Mouse (Mus musculus) hindbrain, embryonic 11.5 days (tissue): ENCODE data around the gene Coq4. TPM values are rescaled to one million over a fixed set of nuclear protein-coding genes. Genes with fewer than 3 reads are reported as not detected.

Source experiments
- ATAC-seq: fragments of 200-750 bp; cut with Nextera tagmentation; 2 replicates; pipeline ENCODE4 v1.8.0; 2017; ENCODE audit warnings: mild to moderate bottlenecking, moderate TSS enrichment, moderate library complexity; ENCODE audit not compliant: low FRiP score
- DNase-seq: peaks from one replicate; pipeline ENCODE4 v3.0.0-alpha.2; 2015; ENCODE audit warnings: low spot score
- H3K27ac ChIP-seq: fragments of 300-500 bp; sonication (generic); 2 replicates; pipeline ENCODE4 v1.5.1; 2014; ENCODE audit warnings: mild to moderate bottlenecking, low read depth, low read length
- H3K27me3 ChIP-seq: fragments of 300-500 bp; sonication (generic); 2 replicates; pipeline ENCODE4 v1.6.1; 2014; ENCODE audit warnings: mild to moderate bottlenecking, low read length, moderate library complexity, mixed read lengths; ENCODE audit not compliant: control insufficient read depth, insufficient read depth
- H3K36me3 ChIP-seq: fragments of 300-500 bp; sonication (generic); 2 replicates; pipeline ENCODE4 v1.6.1; 2014; ENCODE audit warnings: mild to moderate bottlenecking, low read length, moderate library complexity, mixed read lengths; ENCODE audit not compliant: control insufficient read depth, insufficient read depth
- H3K4me1 ChIP-seq: fragments of 300-500 bp; sonication (generic); replicated peaks from 2 replicates; pipeline ENCODE4 v1.6.1; 2014; ENCODE audit warnings: low read length, mixed read lengths; ENCODE audit not compliant: control insufficient read depth, insufficient read depth
- H3K4me2 ChIP-seq: fragments of 300-500 bp; sonication (generic); replicated peaks from 2 replicates; pipeline ENCODE4 v1.6.1; 2014; ENCODE audit warnings: mild to moderate bottlenecking, low read depth, low read length
- H3K4me3 ChIP-seq: fragments of 300-500 bp; sonication (generic); 2 replicates; pipeline ENCODE4 v1.5.1; 2014; ENCODE audit warnings: low read depth, low read length
- H3K9ac ChIP-seq: fragments of 300-500 bp; sonication (generic); 2 replicates; pipeline ENCODE4 v1.6.1; 2014; ENCODE audit warnings: low read depth, low read length
- H3K9me3 ChIP-seq: fragments of 300-500 bp; sonication (generic); 2 replicates; pipeline ENCODE4 v1.6.1; 2016; ENCODE audit warnings: low read length; ENCODE audit not compliant: control insufficient read depth
- WGBS: fragments of 180-500 bp; shearing (Covaris S2); extraction: QIAGEN DNeasy Blood & Tissue Kit; methylation state at CpG from one replicate; pipeline ENCODE4 v1.1.7; 2014; 5-methylcytosine and 5-hydroxymethylcytosine counted together
- polyA plus RNA-seq: library from polyadenylated mRNA; unstranded; fragments of >200 nt; fragmentation: Nextera tagmentation; extraction: Ambion mirVana; gene quantifications from 2 replicates; pipeline ENCODE4 v1.2.1, GENCODE M21; 2014

Coq4 gene
- polyA plus RNA-seq, 1 experiment from 2014 or later = 39.7 TPM

DNA sequence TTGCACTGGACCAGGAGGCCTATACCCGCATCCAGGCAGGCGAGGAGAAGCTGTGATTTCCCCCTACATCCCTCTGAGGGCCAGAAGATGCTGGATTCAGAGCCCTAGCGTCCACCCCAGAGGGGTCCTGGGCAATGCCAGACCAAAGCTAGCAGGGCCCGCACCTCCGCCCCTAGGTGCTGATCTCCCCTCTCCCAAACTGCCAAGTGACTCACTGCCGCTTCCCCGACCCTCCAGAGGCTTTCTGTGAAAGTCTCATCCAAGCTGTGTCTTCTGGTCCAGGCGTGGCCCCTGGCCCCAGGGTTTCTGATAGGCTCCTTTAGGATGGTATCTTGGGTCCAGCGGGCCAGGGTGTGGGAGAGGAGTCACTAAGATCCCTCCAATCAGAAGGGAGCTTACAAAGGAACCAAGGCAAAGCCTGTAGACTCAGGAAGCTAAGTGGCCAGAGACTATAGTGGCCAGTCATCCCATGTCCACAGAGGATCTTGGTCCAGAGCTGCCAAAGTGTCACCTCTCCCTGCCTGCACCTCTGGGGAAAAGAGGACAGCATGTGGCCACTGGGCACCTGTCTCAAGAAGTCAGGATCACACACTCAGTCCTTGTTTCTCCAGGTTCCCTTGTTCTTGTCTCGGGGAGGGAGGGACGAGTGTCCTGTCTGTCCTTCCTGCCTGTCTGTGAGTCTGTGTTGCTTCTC lies 28.5 kb downstream of the Coq4 start:
- Histone ChIP-seq H3K36me3 (peaks cover 7% of the 10 kb centered on the region; the same call in 1 of the 2 replicates), H3K9ac (no peak overlapping the region), H3K4me2 (no peak overlapping the region), H3K4me1 (peaks cover 12% of the 10 kb centered on the region; the same call in 1 of the 2 replicates), H3K27me3 (no peaks in the 10 kb centered on the region), H3K27ac (no peak overlapping the region), H3K4me3 (no peak overlapping the region), H3K9me3 (no peaks in the 10 kb centered on the region)
- WGBS = 86% methylated on average over 11 of the region's 11 CpGs
- no peak for ATAC-seq
- DNase-seq = no peak

- no peak overlapping the region for H3K4me2 ChIP-seq
- H3K4me3 ChIP-seq = no peak overlapping the region
- H3K36me3 ChIP-seq = peaks cover 7% of the 10 kb centered on the region; the same call in 1 of the 2 replicates
- DNase-seq = peak; percentile 94
- H3K9ac ChIP-seq = no peak overlapping the region
- peaks cover 14% of the 10 kb centered on the region; the same call in 1 of the 2 replicates for H3K4me1 ChIP-seq
- 33% methylated on average over 8 of the region's 8 CpGs for WGBS
- no peaks in the 10 kb centered on the region for H3K9me3 ChIP-seq
- H3K27ac ChIP-seq = no peak overlapping the region
- ATAC-seq = peak; percentile 41; the same call in 1 of the 2 replicates
- H3K27me3 ChIP-seq = no peaks in the 10 kb centered on the region
These were observed 30.3 kb downstream of the Coq4 start for GRCm38 (mm10) chr2:29817426-29818232.

- peaks cover 2% of the 10 kb centered on the region; the same call in 1 of the 2 replicates for H3K36me3 ChIP-seq
- 0 out of 2 replicates have a peak overlapping the region, but pooled peaks have one; percentile 52 for H3K4me2 ChIP-seq
- no peak overlapping the region for H3K4me3 ChIP-seq
- peak overlapping the region; percentile 98 for H3K27ac ChIP-seq
- H3K9me3 ChIP-seq = no peaks in the 10 kb centered on the region
- peak overlapping the region; percentile 60 for H3K9ac ChIP-seq
- DNase-seq (peak; percentile 31), ATAC-seq (no peak)
- 6% methylated on average over 2 of the region's 2 CpGs for WGBS
- H3K27me3 ChIP-seq = no peaks in the 10 kb centered on the region
- peaks cover 14% of the 10 kb centered on the region; the same call in 1 of the 2 replicates for H3K4me1 ChIP-seq
These were observed 32.1 kb downstream of the Coq4 start for GRCm38 (mm10) chr2:29819363-29819762.

GRCm38 (mm10) chr2:29820025-29820817 lies 32.9 kb downstream of the Coq4 start, which contains the start of gene Urm1:
Gene Urm1, plus strand, starts transcription at chr2:29820075.
- Histone ChIP-seq H3K9ac (peak within 1 kb of the TSS; percentile 60), H3K4me2 (peak within 1 kb of the TSS; percentile 52), H3K27ac (peak within 1 kb of the TSS; percentile 98), H3K27me3 (no peaks in the 10 kb centered on the region), H3K36me3 (no peaks in the 10 kb centered on the region), H3K9me3 (no peaks in the 10 kb centered on the region), H3K4me3 (peak within 1 kb of the TSS; percentile 28), H3K4me1 (peaks cover 14% of the 10 kb centered on the region; the same call in 1 of the 2 replicates)
- under 1% methylated on average over 33 of the region's 35 CpGs for WGBS
- DNase-seq (peak; percentile 91), ATAC-seq (peak; percentile 89)

- WGBS = 13% methylated on average over 11 of the region's 11 CpGs
- ATAC-seq = peak; percentile 44
- DNase-seq = peak; percentile 10
These were observed 39.1 kb downstream of the Coq4 start for GRCm38 (mm10) chr2:29826318-29826925.

DNA sequence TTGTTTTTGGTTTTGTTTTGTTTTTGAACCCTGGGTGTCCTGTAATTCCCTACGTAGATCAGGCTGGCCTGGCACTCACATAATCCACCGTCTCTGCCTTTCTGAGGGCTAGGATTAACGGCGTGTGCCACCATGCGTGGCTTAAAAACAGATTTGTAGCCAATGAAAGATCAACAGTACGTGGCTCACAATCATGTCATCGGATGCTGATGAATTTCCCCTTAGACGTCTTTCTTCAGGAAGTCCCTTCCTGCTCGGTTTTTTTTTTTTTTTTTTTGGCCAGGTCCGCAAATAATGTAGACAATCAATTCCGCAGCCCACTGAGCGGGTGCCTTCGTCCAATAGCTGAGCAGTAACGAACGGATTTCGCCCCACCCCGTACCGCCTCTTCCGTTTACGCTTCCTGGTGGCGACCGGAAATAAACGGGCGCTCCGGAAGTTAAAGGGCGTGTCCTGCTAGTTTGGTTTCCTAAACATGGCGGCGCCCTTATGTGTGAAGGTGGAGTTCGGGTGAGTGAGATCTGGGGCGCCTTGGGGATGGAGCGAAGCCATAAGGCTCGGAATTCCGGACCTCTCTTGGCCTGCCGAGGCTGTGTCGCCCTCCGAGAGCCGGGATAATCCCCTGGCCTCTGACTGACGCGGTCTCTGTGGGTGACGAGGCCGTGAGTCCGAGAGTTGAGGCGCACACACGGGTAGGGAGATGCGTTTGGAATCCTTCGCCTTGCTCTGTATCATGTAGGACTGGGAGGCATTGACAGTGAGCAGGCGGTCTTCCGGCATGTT lies 39.8 kb downstream of the Coq4 start:
- Histone ChIP-seq H3K9ac (peak overlapping the region; percentile 81), H3K4me2 (peak overlapping the region; percentile 79), H3K9me3 (no peaks in the 10 kb centered on the region), H3K27ac (peak overlapping the region; percentile 97), H3K4me3 (peak overlapping the region; percentile 96), H3K4me1 (peaks cover 6% of the 10 kb centered on the region), H3K36me3 (no peaks in the 10 kb centered on the region), H3K27me3 (no peaks in the 10 kb centered on the region)
- ATAC-seq (peak; percentile 95), DNase-seq (peak; percentile 98)
- WGBS = under 1% methylated on average over 48 of the region's 48 CpGs

More at GRCm38 (mm10) chr2:29826318-29826925, 39.1 kb downstream of the Coq4 start:
- peak overlapping the region; percentile 96 for H3K4me3 ChIP-seq
- peaks cover 6% of the 10 kb centered on the region for H3K4me1 ChIP-seq
- no peaks in the 10 kb centered on the region for H3K9me3 ChIP-seq
- no peaks in the 10 kb centered on the region for H3K27me3 ChIP-seq
- H3K27ac ChIP-seq = peak overlapping the region; percentile 97
- peak overlapping the region; percentile 62 for H3K4me2 ChIP-seq
- H3K36me3 ChIP-seq = no peaks in the 10 kb centered on the region
- H3K9ac ChIP-seq = peak overlapping the region; percentile 81

DNA sequence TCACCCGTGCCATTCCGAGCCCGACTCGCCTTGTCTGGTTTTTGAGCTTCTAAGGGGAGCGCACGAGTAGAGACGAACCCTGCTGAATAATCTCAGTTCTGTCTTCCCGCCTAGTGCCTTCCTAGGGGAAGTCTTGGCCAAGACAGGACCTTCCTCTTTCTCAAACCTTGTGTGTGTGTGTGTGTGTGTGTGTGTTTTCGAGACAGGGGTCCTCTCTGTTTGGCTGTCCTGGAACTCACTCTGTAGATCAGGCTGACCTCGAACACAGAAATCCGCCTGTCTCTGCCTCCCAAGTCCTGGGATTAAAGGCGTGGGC lies 40.4 kb downstream of the Coq4 start:
- no peaks in the 10 kb centered on the region for H3K9me3 ChIP-seq
- no peaks in the 10 kb centered on the region for H3K27me3 ChIP-seq
- ATAC-seq (0 out of 2 replicates have a peak, but pooled peaks have one; percentile 12), DNase-seq (no peak)
- peak overlapping the region; percentile 77 for H3K9ac ChIP-seq
- 3% methylated on average over 12 of the region's 12 CpGs for WGBS
- peak overlapping the region; percentile 79 for H3K4me2 ChIP-seq
- peak overlapping the region; percentile 96 for H3K4me3 ChIP-seq
- no peaks in the 10 kb centered on the region for H3K36me3 ChIP-seq
- H3K4me1 ChIP-seq = peaks cover 6% of the 10 kb centered on the region
- H3K27ac ChIP-seq = peak overlapping the region; percentile 65; the same call in 1 of the 2 replicates
